Mouse (Mus musculus): ENCODE results near the gene Syk. TPM values are rescaled to one million over a fixed set of nuclear protein-coding genes. Genes with fewer than 3 reads are reported as not detected.

Syk gene
- total RNA-seq, 1 experiment, result 13.3 TPM

GRCm38 (mm10) chr13:52605911-52606310 lies 22.9 kb downstream of the Syk start:
- no peaks in the 10 kb centered on the region for H3K9me3 ChIP-seq (ENCODE audit: control insufficient read depth, insufficient read depth, low read depth, low read length)
- TF ChIP-seq ZNF384 (IDR thresholded peaks at IDR 0.05; ENCODE audit: low read depth, low read length), result no peak
- no peak for TF ChIP-seq HCFC1 (IDR thresholded peaks at IDR 0.05; ENCODE audit: borderline replicate concordance, insufficient read depth, low read length)
- no peak for TF ChIP-seq MAFK (IDR thresholded peaks at IDR 0.05; ENCODE audit: insufficient read depth, low read depth, low read length)
- TF ChIP-seq ZC3H11A (IDR thresholded peaks at IDR 0.05; ENCODE audit: borderline replicate concordance, low read depth, low read length), result no peak
- no peak for TF ChIP-seq CHD2 (IDR thresholded peaks at IDR 0.05; ENCODE audit: low read depth, low read length)
- no peak overlapping the region for H3K4me3 ChIP-seq (ENCODE audit: insufficient read depth in 1 of 2, low read depth in 1 of 2, low read length in 2 of 2, poor library complexity in 1 of 2, severe bottlenecking in 1 of 2)
- peaks cover 2% of the 10 kb centered on the region; the same call in 1 of the 2 replicates for H3K36me3 ChIP-seq (ENCODE audit: control insufficient read depth, insufficient read depth, low read length, poor library complexity, severe bottlenecking)
- no peaks in the 10 kb centered on the region; a peak in 1 of 4 replicates for H3K4me1 ChIP-seq (ENCODE audit: control insufficient read depth in 2 of 2, insufficient read depth in 2 of 2, low read length in 2 of 2, poor library complexity in 1 of 2)
- in situ Hi-C loops (cut with MboI; ENCODE audit: low sequenced_read_pairs in 2 of 2, unreplicated experiment in 2 of 2), result no loop called here
- H3K27ac ChIP-seq (ENCODE audit: insufficient read depth, low read depth, low read length, poor library complexity, severe bottlenecking), result no peak overlapping the region
- DNase-seq (ENCODE audit: low read depth, low spot score), result no peak
- no peak overlapping the region for H3K9ac ChIP-seq (ENCODE audit: insufficient read depth, low read depth, low read length, poor library complexity, severe bottlenecking)

- in situ Hi-C loops (cut with MboI; ENCODE audit: low sequenced_read_pairs in 2 of 2, unreplicated experiment in 2 of 2), result no loop called here
- no peaks in the 10 kb centered on the region for H3K9me3 ChIP-seq (ENCODE audit: control insufficient read depth, insufficient read depth, low read depth, low read length)
- TF ChIP-seq ZC3H11A (IDR thresholded peaks at IDR 0.05; ENCODE audit: borderline replicate concordance, low read depth, low read length), result no peak
- TF ChIP-seq MAFK (IDR thresholded peaks at IDR 0.05; ENCODE audit: insufficient read depth, low read depth, low read length), result no peak
- H3K36me3 ChIP-seq (ENCODE audit: control insufficient read depth, insufficient read depth, low read length, poor library complexity, severe bottlenecking), result peaks cover 5% of the 10 kb centered on the region; the same call in 1 of the 2 replicates
- no peak for DNase-seq (ENCODE audit: low read depth, low spot score)
- no peak overlapping the region for H3K4me3 ChIP-seq (ENCODE audit: insufficient read depth in 1 of 2, low read depth in 1 of 2, low read length in 2 of 2, poor library complexity in 1 of 2, severe bottlenecking in 1 of 2)
- H3K27ac ChIP-seq (ENCODE audit: insufficient read depth, low read depth, low read length, poor library complexity, severe bottlenecking), result no peak overlapping the region
- H3K9ac ChIP-seq (ENCODE audit: insufficient read depth, low read depth, low read length, poor library complexity, severe bottlenecking), result no peak overlapping the region
- H3K4me1 ChIP-seq (ENCODE audit: control insufficient read depth in 2 of 2, insufficient read depth in 2 of 2, low read length in 2 of 2, poor library complexity in 1 of 2), result no peaks in the 10 kb centered on the region; a peak in 1 of 4 replicates
Observed at GRCm38 (mm10) chr13:52606656-52607275, 23.8 kb downstream of the Syk start.

DNA sequence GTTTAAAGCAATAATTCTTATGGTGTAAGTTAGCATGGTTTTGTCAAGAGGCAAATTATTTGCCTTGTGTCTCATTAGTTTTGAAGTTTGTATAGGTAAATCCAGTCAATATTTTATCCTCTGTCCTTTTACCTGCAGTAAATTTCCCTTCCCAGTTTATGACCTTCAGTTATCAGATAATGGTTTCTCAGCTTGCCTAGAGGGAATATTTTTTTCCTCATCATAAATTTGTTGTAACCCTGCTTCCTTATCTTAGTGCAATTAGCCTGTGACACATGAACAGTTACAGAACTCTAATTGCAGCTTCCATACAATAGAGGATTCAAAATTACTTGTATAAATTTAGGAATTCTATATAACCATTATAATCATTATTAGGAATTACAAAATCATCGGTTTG lies 25.0 kb downstream of the Syk start:
- H3K27ac ChIP-seq (ENCODE audit: insufficient read depth, low read depth, low read length, poor library complexity, severe bottlenecking), result no peak overlapping the region
- H3K4me1 ChIP-seq (ENCODE audit: control insufficient read depth in 2 of 2, insufficient read depth in 2 of 2, low read length in 2 of 2, poor library complexity in 1 of 2), result no peaks in the 10 kb centered on the region; a peak in 1 of 4 replicates
- no peak overlapping the region for H3K9ac ChIP-seq (ENCODE audit: insufficient read depth, low read depth, low read length, poor library complexity, severe bottlenecking)
- in situ Hi-C loops (cut with MboI; ENCODE audit: low sequenced_read_pairs in 2 of 2, unreplicated experiment in 2 of 2), result no loop called here
- no peak for TF ChIP-seq ZC3H11A (IDR thresholded peaks at IDR 0.05; ENCODE audit: borderline replicate concordance, low read depth, low read length)
- TF ChIP-seq HCFC1 (IDR thresholded peaks at IDR 0.05; ENCODE audit: borderline replicate concordance, insufficient read depth, low read length), result no peak
- no peak for TF ChIP-seq MAFK (IDR thresholded peaks at IDR 0.05; ENCODE audit: insufficient read depth, low read depth, low read length)
- no peak for TF ChIP-seq CHD2 (IDR thresholded peaks at IDR 0.05; ENCODE audit: low read depth, low read length)
- TF ChIP-seq ZNF384 (IDR thresholded peaks at IDR 0.05; ENCODE audit: low read depth, low read length), result no peak
- no peak overlapping the region for H3K4me3 ChIP-seq (ENCODE audit: insufficient read depth in 1 of 2, low read depth in 1 of 2, low read length in 2 of 2, poor library complexity in 1 of 2, severe bottlenecking in 1 of 2)
- DNase-seq (ENCODE audit: low read depth, low spot score), result no peak
- H3K9me3 ChIP-seq (ENCODE audit: control insufficient read depth, insufficient read depth, low read depth, low read length), result no peaks in the 10 kb centered on the region
- H3K36me3 ChIP-seq (ENCODE audit: control insufficient read depth, insufficient read depth, low read length, poor library complexity, severe bottlenecking), result peaks cover 10% of the 10 kb centered on the region; the same call in 1 of the 2 replicates

- no peak overlapping the region for H3K4me3 ChIP-seq (ENCODE audit: insufficient read depth in 1 of 2, low read depth in 1 of 2, low read length in 2 of 2, poor library complexity in 1 of 2, severe bottlenecking in 1 of 2)
- H3K9ac ChIP-seq (ENCODE audit: insufficient read depth, low read depth, low read length, poor library complexity, severe bottlenecking), result no peak overlapping the region
- H3K4me1 ChIP-seq (ENCODE audit: control insufficient read depth in 2 of 2, insufficient read depth in 2 of 2, low read length in 2 of 2, poor library complexity in 1 of 2), result no peaks in the 10 kb centered on the region; a peak in 1 of 4 replicates
- peaks cover 20% of the 10 kb centered on the region; the same call in 1 of the 2 replicates for H3K36me3 ChIP-seq (ENCODE audit: control insufficient read depth, insufficient read depth, low read length, poor library complexity, severe bottlenecking)
- no peak overlapping the region for H3K27ac ChIP-seq (ENCODE audit: insufficient read depth, low read depth, low read length, poor library complexity, severe bottlenecking)
- no peak for DNase-seq (ENCODE audit: low read depth, low spot score)
- in situ Hi-C loops (cut with MboI; ENCODE audit: low sequenced_read_pairs in 2 of 2, unreplicated experiment in 2 of 2), result no loop called here
- no peaks in the 10 kb centered on the region for H3K9me3 ChIP-seq (ENCODE audit: control insufficient read depth, insufficient read depth, low read depth, low read length)
- no peak for TF ChIP-seq HCFC1 (IDR thresholded peaks at IDR 0.05; ENCODE audit: borderline replicate concordance, insufficient read depth, low read length)
- no peak for TF ChIP-seq CHD2 (IDR thresholded peaks at IDR 0.05; ENCODE audit: low read depth, low read length)
Observed at GRCm38 (mm10) chr13:52610463-52610862, 27.5 kb downstream of the Syk start.

GRCm38 (mm10) chr13:52613266-52613665 lies 30.3 kb downstream of the Syk start:
- in situ Hi-C loops (cut with MboI; ENCODE audit: low sequenced_read_pairs in 2 of 2, unreplicated experiment in 2 of 2), result no loop called here
- H3K27ac ChIP-seq (ENCODE audit: insufficient read depth, low read depth, low read length, poor library complexity, severe bottlenecking), result no peak overlapping the region
- H3K9me3 ChIP-seq (ENCODE audit: control insufficient read depth, insufficient read depth, low read depth, low read length), result no peaks in the 10 kb centered on the region

More at GRCm38 (mm10) chr13:52613266-52613665, 30.3 kb downstream of the Syk start:
- H3K9ac ChIP-seq (ENCODE audit: insufficient read depth, low read depth, low read length, poor library complexity, severe bottlenecking), result no peak overlapping the region
- no peak for DNase-seq (ENCODE audit: low read depth, low spot score)
- H3K36me3 ChIP-seq (ENCODE audit: control insufficient read depth, insufficient read depth, low read length, poor library complexity, severe bottlenecking), result peaks cover 22% of the 10 kb centered on the region; the same call in 1 of the 2 replicates
- TF ChIP-seq CHD2 (IDR thresholded peaks at IDR 0.05; ENCODE audit: low read depth, low read length) (no peak), MAFK (IDR thresholded peaks at IDR 0.05; ENCODE audit: insufficient read depth, low read depth, low read length) (no peak), HCFC1 (IDR thresholded peaks at IDR 0.05; ENCODE audit: borderline replicate concordance, insufficient read depth, low read length) (no peak), ZC3H11A (IDR thresholded peaks at IDR 0.05; ENCODE audit: borderline replicate concordance, low read depth, low read length) (no peak), ZNF384 (IDR thresholded peaks at IDR 0.05; ENCODE audit: low read depth, low read length) (no peak)
- no peaks in the 10 kb centered on the region; a peak in 1 of 4 replicates for H3K4me1 ChIP-seq (ENCODE audit: control insufficient read depth in 2 of 2, insufficient read depth in 2 of 2, low read length in 2 of 2, poor library complexity in 1 of 2)
- no peak overlapping the region for H3K4me3 ChIP-seq (ENCODE audit: insufficient read depth in 1 of 2, low read depth in 1 of 2, low read length in 2 of 2, poor library complexity in 1 of 2, severe bottlenecking in 1 of 2)
